Mouse (Mus musculus): ENCODE data around the gene Ulk4.

Gene Ulk4

GRCm38 (mm10) chr9:121192601-121193370 lies 84.2 kb downstream of the Ulk4 start:
- peak in 1 of 2 experiments; percentile 13 for DNase-seq (ENCODE audit: low spot score in 2 of 2)

- DNase-seq (ENCODE audit: low spot score in 2 of 2) = peak; percentile 32 to 57
These were observed 89.2 kb downstream of the Ulk4 start for GRCm38 (mm10) chr9:121187811-121188210.

- peak in 1 of 2 experiments; percentile 32 for DNase-seq (ENCODE audit: low spot score in 2 of 2)
These were observed 91.2 kb downstream of the Ulk4 start for GRCm38 (mm10) chr9:121185796-121186195.

DNA sequence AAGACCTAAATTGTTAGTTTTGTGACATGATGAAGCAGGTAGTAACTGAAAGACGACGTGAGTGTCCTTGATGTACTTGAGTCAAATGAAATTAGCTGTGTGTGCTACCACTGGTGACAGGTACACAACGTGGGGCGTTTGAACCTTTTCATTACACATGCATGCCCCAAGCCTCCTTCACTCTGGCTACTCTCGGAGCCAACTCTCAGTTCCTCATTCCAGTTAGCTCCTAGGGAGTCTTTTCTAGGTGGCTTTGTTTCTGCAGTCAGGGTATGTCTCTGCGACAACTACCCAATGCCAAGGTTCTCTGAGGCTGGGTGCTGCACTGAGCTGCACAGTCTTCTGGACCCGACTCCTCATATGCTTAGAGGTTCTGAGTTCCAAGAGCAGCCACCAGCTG lies 100.6 kb downstream of the Ulk4 start:
- no peak for DNase-seq (ENCODE audit: low spot score in 2 of 2)

- DNase-seq (ENCODE audit: low spot score in 2 of 2) = no peak
These were observed 101.8 kb downstream of the Ulk4 start for GRCm38 (mm10) chr9:121175201-121175600.

DNA sequence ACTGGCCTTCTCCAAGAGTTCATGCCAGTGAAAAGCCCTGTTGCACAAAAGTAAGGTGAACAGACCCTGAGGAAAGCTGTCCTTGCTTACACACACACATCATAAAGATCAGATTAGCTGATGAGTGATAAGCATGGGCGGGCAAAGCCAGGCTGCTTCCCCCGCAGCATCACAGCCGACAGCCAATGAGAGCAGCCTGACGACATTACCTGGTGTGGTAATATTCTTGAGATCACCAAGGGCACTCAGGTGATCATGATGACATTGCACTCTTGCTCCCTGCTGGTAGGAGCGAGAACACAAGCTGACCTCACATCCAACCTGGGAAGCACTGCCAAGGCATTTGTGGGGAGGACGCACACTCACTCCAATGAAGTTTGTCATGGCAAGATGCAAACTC lies 104.9 kb downstream of the Ulk4 start:
- no peak for DNase-seq (ENCODE audit: low spot score in 2 of 2)

DNA sequence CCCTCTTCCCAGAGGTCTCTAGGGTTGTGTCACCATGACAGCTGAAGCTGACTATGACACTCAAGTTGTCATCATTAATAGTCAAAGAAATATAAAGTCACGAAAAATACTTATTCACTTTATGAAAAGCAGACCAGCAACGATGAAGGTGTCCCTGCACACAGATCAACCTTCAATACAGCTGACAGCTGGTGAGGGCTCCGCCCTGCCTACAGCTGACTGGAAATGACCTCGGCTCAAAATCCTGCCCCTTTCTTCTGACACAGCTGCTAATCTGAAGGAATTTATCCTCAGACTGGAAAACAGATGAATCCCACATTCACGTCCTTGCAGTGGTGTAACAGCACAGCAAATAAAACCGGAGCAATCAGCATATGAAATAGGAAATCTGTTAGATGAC lies 105.4 kb downstream of the Ulk4 start:
- no peak for DNase-seq (ENCODE audit: low spot score in 2 of 2)

DNA sequence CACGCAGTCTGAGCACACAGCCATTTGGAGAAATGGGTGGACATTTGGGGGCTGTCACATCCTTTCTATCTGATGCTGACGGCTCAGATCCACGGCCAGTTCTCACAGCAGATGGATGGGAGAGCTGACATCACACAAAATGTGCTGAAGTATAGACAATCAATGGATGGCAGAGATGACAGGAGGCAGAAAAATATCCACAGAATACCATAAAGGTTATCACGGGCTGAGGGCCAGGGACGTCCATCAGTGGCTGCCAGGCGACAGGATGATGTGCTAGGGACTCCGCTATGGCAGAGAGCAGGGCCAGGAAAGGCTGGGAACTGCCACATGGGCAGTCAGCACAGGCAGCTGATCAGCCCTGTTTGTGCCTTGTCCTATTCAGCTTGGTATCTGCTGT lies 112.4 kb downstream of the Ulk4 start:
- DNase-seq (ENCODE audit: low spot score in 2 of 2) = no peak

DNA sequence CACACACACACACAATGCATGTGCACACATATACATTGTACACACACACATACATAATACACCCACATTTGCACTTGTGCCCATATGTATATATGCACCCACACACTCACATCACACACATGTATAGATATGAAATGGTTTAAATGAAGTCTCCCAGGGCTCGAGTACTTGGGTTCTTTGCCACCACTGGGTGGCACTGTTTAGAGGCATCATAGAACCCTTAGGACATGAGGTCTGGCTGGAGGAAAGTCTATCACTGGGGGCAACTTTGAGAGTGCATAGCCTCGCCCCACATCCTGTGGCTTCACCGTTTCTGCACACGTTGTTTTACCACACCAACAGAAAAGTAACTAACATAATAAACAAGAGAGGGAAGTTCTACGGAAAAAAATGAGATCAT lies 114.2 kb downstream of the Ulk4 start:
- DNase-seq (ENCODE audit: low spot score in 2 of 2) = no peak

GRCm38 (mm10) chr9:121161818-121162565 lies 115.0 kb downstream of the Ulk4 start:
- DNase-seq (ENCODE audit: low spot score in 2 of 2) = peak in 1 of 2 experiments; percentile 61

DNA sequence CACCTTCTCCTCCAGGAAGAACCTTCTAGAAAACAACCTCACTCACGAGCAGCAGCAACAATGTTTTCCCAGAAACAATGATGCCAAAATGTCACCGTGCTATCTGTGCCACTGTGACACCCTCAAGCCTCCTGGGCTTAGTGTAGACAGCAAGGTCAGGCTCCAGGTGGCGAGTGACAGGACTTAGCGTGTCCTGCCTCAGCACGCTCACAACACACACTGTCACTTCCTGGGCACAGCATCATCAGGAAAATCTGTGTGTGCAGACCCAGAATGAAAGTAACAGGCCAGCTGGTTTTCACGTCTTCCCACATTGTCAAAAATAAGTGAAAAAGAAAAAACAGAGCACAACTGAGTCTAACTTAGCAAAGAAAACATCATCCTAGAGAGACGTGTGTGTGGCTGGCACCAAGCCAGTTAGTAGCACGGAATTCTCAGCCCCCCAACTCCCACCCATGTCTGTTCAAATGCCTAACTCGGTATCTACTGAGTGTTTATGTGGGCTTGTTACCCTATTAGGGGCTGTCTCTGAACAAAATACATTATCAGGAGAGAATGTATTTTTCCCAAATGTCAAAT lies 120.7 kb downstream of the Ulk4 start:
- peak in 1 of 2 experiments; percentile 75 for DNase-seq (ENCODE audit: low spot score in 2 of 2)

GRCm38 (mm10) chr9:121153276-121153675 lies 123.7 kb downstream of the Ulk4 start:
- no peak for DNase-seq (ENCODE audit: low spot score in 2 of 2)

DNA sequence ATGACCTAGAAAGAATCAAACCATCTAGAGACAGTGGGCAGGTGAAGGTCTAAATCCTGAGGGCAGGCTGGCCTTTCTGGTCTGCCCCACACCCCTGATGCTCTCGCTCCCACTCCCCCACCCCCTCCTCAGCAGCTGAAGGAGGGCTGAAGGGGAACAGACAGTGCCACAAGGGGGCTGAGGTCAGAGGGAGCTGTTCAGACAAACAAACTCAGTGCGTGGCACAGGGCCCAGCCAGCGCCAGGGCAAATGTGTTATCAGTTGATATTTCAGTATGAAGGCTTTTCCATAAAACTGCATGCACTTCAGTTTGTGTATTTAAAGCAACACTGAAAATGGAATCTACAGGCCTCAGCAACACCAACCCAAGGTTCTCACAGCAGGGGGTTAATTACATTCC lies 128.4 kb downstream of the Ulk4 start:
- no peak for DNase-seq (ENCODE audit: low spot score in 2 of 2)

GRCm38 (mm10) chr9:121143208-121143607 lies 133.8 kb downstream of the Ulk4 start:
- DNase-seq (ENCODE audit: low spot score in 2 of 2) = no peak

DNA sequence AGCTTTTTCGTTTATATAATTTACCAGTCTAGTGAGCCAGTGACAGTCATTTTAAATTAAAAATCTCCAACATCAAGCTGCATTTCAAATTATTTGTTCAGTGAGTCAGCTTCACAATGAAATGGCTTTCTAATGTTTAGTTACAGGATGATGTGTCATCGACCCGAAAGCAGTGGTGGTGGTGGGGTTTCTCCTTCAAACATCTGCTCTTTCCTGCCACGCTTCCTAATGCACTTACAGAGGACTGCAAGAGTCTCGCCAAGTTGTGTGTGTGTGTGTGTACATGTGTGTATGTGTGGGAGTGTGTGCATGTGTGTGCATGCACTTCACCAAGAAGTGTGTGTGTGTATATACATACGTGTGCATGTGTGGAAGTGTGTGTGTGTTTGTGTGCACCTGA lies 144.4 kb downstream of the Ulk4 start:
- no peak for DNase-seq (ENCODE audit: low spot score in 2 of 2)

DNA sequence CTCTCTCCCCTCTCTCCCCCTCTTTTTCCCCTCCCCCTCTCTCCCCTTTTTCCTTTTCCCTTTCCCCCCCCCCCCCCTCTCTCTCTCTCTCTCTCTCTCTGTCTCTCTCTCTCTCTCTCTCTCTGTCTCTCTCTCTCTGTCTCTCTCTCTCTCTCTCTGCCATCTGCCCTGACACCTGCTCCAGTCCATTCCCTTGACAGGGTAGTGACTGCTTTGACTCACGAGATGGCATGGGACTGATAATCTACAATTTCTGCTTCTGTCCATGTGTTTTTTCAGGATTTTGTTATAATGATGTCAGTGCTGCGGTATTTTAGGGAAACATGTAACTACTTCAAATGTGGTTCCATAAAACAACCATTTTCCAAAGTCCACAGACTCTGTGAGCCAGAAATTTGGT lies 147.5 kb downstream of the Ulk4 start:
- no peak for DNase-seq (ENCODE audit: low spot score in 2 of 2)

GRCm38 (mm10) chr9:121128934-121129333 lies 148.1 kb downstream of the Ulk4 start:
- no peak for DNase-seq (ENCODE audit: low spot score in 2 of 2)

- DNase-seq (ENCODE audit: low spot score in 2 of 2) = peak; percentile 66 to 75
These were observed 150.0 kb downstream of the Ulk4 start for GRCm38 (mm10) chr9:121127025-121127424.

GRCm38 (mm10) chr9:121124705-121125104 lies 152.3 kb downstream of the Ulk4 start:
- DNase-seq (ENCODE audit: low spot score in 2 of 2) = no peak

GRCm38 (mm10) chr9:121122039-121122438 lies 155.0 kb downstream of the Ulk4 start:
- DNase-seq (ENCODE audit: low spot score in 2 of 2) = no peak

GRCm38 (mm10) chr9:121117936-121118335 lies 159.1 kb downstream of the Ulk4 start:
- no peak for DNase-seq (ENCODE audit: low spot score in 2 of 2)

GRCm38 (mm10) chr9:121112131-121112530 lies 164.9 kb downstream of the Ulk4 start:
- no peak for DNase-seq (ENCODE audit: low spot score in 2 of 2)

DNA sequence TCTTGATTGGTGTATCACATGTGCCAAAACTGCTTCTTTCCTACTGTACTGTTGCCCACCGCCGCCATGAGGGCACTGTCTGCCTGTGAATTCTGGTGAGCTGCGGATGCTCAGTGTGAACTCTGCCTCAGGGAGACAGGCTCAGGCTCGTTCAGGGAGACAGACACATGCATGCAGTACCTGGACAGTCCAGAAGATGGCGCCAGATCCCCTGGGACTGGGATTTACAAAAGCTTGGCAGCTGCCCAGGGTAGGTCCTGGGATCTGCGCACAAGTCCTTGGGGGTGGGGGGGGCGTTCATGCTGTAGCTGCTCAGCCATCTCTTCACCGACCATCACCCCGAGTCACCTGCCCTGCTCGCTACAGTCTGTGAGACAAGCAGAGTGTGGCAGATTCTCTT lies 168.9 kb downstream of the Ulk4 start:
- DNase-seq (ENCODE audit: low spot score in 2 of 2) = peak; percentile 69 to 79

Measured in right cerebral cortex, postnatal 10 days (tissue).